Mouse (Mus musculus): ENCODE results near the gene Rcc1l. TPM values are rescaled to one million over a fixed set of nuclear protein-coding genes. Genes with fewer than 3 reads are reported as not detected.

Gene Rcc1l
- polyA plus RNA-seq, 1 experiment from 2014 or later: 29.4 TPM

GRCm38 (mm10) chr5:134169231-134169630, 7.3 kb downstream of the Rcc1l start:
- Histone ChIP-seq H3K4me1 (no peaks in the 10 kb centered on the region), H3K36me3 (peaks cover 33% of the 10 kb centered on the region), H3K4me2 (replicated peaks) (no peak overlapping the region), H3K4me3 (replicated peaks) (no peak overlapping the region), H3K27me3 (no peaks in the 10 kb centered on the region), H3K9me3 (replicated peaks) (no peaks in the 10 kb centered on the region), H3K27ac (replicated peaks) (no peak overlapping the region), H3K9ac (no peak overlapping the region)
- no peak for ATAC-seq (ENCODE audit: insufficient number of reproducible peaks, low FRiP score, low TSS enrichment, low read depth)
- WGBS: 93% methylated on average over 10 of the region's 10 CpGs

- H3K27me3 ChIP-seq: no peaks in the 10 kb centered on the region
- peaks cover 41% of the 10 kb centered on the region for H3K36me3 ChIP-seq
- H3K9me3 ChIP-seq (replicated peaks): no peaks in the 10 kb centered on the region
- no peak overlapping the region for H3K27ac ChIP-seq (replicated peaks)
- H3K4me1 ChIP-seq: no peaks in the 10 kb centered on the region
- no peak overlapping the region for H3K4me3 ChIP-seq (replicated peaks)
- ATAC-seq (ENCODE audit: insufficient number of reproducible peaks, low FRiP score, low TSS enrichment, low read depth): no peak
- no peak overlapping the region for H3K9ac ChIP-seq
- no peak overlapping the region for H3K4me2 ChIP-seq (replicated peaks)
- WGBS: 88% methylated on average over 9 of the region's 9 CpGs
Measured at GRCm38 (mm10) chr5:134168033-134168432, 8.5 kb downstream of the Rcc1l start.

DNA sequence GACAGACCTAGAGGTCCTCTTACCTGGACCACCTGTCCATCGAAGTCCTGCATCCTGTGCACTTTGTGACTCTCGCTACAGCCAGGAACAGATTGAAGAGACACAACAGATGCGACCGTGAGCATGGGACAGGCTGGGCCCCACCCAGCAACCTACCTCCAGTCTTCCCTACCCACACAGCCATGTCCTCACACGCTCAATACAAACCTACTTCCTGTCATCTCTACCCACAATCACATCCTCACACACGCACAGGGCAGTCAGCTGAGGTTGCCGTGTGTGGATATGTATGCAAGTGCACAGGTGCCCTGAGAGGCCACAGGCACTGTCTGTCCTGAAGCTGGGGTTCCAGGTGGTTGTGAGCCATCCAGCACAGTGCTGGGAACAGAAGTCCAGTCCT, 9.9 kb downstream of the Rcc1l start:
- Histone ChIP-seq H3K4me3 (replicated peaks) (no peak overlapping the region), H3K4me1 (no peaks in the 10 kb centered on the region), H3K4me2 (replicated peaks) (no peak overlapping the region), H3K9me3 (replicated peaks) (no peaks in the 10 kb centered on the region), H3K27me3 (no peaks in the 10 kb centered on the region), H3K9ac (no peak overlapping the region), H3K27ac (replicated peaks) (no peak overlapping the region), H3K36me3 (peaks cover 48% of the 10 kb centered on the region)
- no peak for ATAC-seq (ENCODE audit: insufficient number of reproducible peaks, low FRiP score, low TSS enrichment, low read depth)
- 93% methylated on average over 7 of the region's 7 CpGs for WGBS

DNA sequence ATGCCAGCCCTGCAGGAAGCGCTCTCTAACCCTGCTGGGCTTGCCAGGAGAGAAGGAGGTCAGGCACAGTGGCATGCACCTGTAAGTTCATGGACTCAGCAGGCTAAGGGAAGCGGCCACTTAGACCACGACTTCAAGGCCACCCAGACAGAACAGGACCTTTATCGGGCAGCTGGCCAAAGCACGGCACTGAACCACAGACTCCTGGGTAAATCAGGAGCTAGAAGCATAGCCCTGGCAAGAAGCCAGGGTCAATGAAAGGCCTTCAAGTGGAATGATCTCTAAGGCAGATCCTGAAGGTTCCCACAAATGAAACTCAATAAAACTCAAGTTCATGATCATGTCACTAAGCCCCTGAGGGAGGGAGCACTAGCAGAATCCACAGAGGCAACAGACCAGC, 11.9 kb downstream of the Rcc1l start:
- Histone ChIP-seq H3K9me3 (replicated peaks) (no peaks in the 10 kb centered on the region), H3K9ac (no peak overlapping the region), H3K27ac (replicated peaks) (no peak overlapping the region), H3K27me3 (no peaks in the 10 kb centered on the region), H3K36me3 (peaks cover 54% of the 10 kb centered on the region), H3K4me1 (no peaks in the 10 kb centered on the region), H3K4me3 (replicated peaks) (no peak overlapping the region), H3K4me2 (replicated peaks) (no peak overlapping the region)
- 66% methylated on average over 5 of the region's 5 CpGs for WGBS
- ATAC-seq (ENCODE audit: insufficient number of reproducible peaks, low FRiP score, low TSS enrichment, low read depth): no peak

DNA sequence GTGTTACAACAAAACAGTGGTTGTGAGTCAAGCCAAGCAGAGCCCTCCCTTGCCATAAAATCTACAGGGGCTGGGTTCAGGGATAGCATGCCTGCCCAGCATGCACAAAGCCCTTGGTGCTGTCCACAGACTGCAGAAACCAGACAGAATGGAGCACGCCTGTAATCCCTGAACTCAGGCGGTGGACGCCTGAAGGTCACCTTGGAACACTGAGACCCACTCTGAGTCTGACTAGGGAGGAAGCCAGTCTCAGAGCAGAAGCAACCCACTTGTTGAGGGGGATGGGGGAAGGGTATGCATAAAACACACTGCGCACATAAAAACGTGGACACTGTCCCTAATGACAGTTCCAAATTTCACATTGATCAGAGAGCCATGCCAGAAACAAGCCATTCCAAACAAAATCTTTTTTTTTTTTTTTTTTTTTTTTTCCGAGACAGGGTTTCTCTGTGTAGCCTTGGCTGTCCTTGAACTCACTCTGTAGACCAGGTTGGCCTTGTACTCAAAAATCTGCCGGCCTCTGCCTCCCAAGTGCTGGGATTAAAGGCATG, 20.6 kb downstream of the Rcc1l start:
- ATAC-seq (ENCODE audit: insufficient number of reproducible peaks, low FRiP score, low TSS enrichment, low read depth): no peak
- WGBS: 91% methylated on average over 7 of the region's 7 CpGs
- H3K9ac ChIP-seq: no peak overlapping the region
- H3K9me3 ChIP-seq (replicated peaks): no peaks in the 10 kb centered on the region
- H3K36me3 ChIP-seq: peaks cover 79% of the 10 kb centered on the region
- H3K4me1 ChIP-seq: no peaks in the 10 kb centered on the region
- H3K4me3 ChIP-seq (replicated peaks): no peak overlapping the region
- H3K27me3 ChIP-seq: no peaks in the 10 kb centered on the region
- no peak overlapping the region for H3K27ac ChIP-seq (replicated peaks)
- H3K4me2 ChIP-seq (replicated peaks): no peak overlapping the region

GRCm38 (mm10) chr5:134151895-134152294, 24.7 kb downstream of the Rcc1l start:
- Histone ChIP-seq H3K4me1 (no peaks in the 10 kb centered on the region), H3K9ac (no peak overlapping the region), H3K27ac (replicated peaks) (0 out of 2 replicates have a peak overlapping the region, but pooled peaks have one; percentile 30), H3K9me3 (replicated peaks) (no peaks in the 10 kb centered on the region), H3K4me2 (replicated peaks) (no peak overlapping the region), H3K36me3 (peaks cover 70% of the 10 kb centered on the region), H3K4me3 (replicated peaks) (no peak overlapping the region), H3K27me3 (no peaks in the 10 kb centered on the region)
- WGBS: 83% methylated on average over 11 of the region's 11 CpGs
- no peak for ATAC-seq (ENCODE audit: insufficient number of reproducible peaks, low FRiP score, low TSS enrichment, low read depth)

GRCm38 (mm10) chr5:134148153-134148552, 28.4 kb downstream of the Rcc1l start:
- H3K4me1 ChIP-seq: no peaks in the 10 kb centered on the region
- peaks cover 45% of the 10 kb centered on the region for H3K36me3 ChIP-seq
- H3K27me3 ChIP-seq: no peaks in the 10 kb centered on the region
- H3K9ac ChIP-seq: no peak overlapping the region
- WGBS: 91% methylated on average over 4 of the region's 4 CpGs
- no peak for ATAC-seq (ENCODE audit: insufficient number of reproducible peaks, low FRiP score, low TSS enrichment, low read depth)
- no peak overlapping the region for H3K4me2 ChIP-seq (replicated peaks)
- H3K4me3 ChIP-seq (replicated peaks): no peak overlapping the region
- no peaks in the 10 kb centered on the region for H3K9me3 ChIP-seq (replicated peaks)
- no peak overlapping the region for H3K27ac ChIP-seq (replicated peaks)

DNA sequence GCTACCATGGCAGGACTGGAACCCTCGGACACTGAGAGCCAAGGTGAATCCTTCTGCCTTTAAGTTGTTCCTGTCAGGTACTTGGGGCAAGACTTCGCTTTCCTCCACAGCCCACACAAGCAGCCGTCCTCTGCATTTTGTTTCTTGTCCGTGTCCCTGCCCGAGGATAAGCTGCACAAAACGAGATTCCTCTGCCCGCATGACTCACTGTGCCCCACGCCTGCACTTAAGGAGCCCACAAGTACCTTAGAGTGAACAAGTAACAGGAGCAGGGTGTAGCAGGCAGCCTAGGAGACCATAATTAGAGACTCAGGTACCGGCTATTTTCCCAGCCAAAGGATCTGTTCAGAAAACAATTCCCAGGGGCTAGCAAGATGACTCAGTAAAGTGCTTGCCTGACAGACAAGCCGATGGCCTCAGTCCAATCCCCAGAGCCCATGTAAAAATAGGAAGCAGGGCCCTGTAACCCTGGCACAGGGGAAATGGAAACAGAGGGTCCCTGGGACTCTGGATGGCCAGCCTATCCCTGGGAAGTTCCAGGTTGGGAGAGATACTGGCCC, 29.3 kb downstream of the Rcc1l start:
- H3K36me3 ChIP-seq: peaks cover 38% of the 10 kb centered on the region
- H3K27me3 ChIP-seq: no peaks in the 10 kb centered on the region
- H3K4me1 ChIP-seq: no peaks in the 10 kb centered on the region
- H3K9me3 ChIP-seq (replicated peaks): no peaks in the 10 kb centered on the region
- no peak overlapping the region for H3K4me2 ChIP-seq (replicated peaks)
- no peak overlapping the region for H3K9ac ChIP-seq
- H3K27ac ChIP-seq (replicated peaks): no peak overlapping the region
- WGBS: 70% methylated on average over 10 of the region's 10 CpGs
- H3K4me3 ChIP-seq (replicated peaks): no peak overlapping the region
- ATAC-seq (ENCODE audit: insufficient number of reproducible peaks, low FRiP score, low TSS enrichment, low read depth): no peak

- Histone ChIP-seq H3K4me3 (replicated peaks) (no peak overlapping the region), H3K27ac (replicated peaks) (no peak overlapping the region), H3K27me3 (no peaks in the 10 kb centered on the region), H3K4me1 (no peaks in the 10 kb centered on the region), H3K9me3 (replicated peaks) (no peaks in the 10 kb centered on the region), H3K9ac (no peak overlapping the region), H3K4me2 (replicated peaks) (no peak overlapping the region), H3K36me3 (peaks cover 24% of the 10 kb centered on the region)
- 93% methylated on average over 8 of the region's 8 CpGs for WGBS
- no peak for ATAC-seq (ENCODE audit: insufficient number of reproducible peaks, low FRiP score, low TSS enrichment, low read depth)
Measured at GRCm38 (mm10) chr5:134144986-134145385, 31.6 kb downstream of the Rcc1l start.

DNA sequence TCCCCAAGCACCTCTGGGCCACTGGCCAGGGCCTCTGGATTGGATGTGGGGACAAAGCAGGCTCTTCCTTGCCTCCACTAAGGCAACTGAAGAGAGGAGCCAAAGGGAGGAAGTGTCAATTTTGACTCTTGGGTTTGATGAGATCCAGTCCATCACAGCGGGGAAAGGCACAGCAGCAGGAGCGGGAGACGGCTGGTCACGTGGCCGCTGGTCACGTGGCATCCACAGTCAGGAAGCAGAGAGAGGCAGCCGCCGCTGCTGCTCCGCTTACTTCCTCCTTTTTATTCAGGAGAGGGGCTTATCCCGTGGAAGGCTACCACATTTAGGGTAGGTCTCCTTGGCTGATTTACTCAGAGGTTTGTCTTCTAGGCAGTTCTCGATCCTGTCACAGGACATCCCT, 34.2 kb downstream of the Rcc1l start:
- Histone ChIP-seq H3K4me2 (replicated peaks) (no peak overlapping the region), H3K4me1 (no peaks in the 10 kb centered on the region), H3K27ac (replicated peaks) (no peak overlapping the region), H3K9ac (no peak overlapping the region), H3K9me3 (replicated peaks) (no peaks in the 10 kb centered on the region), H3K36me3 (0 out of 2 replicates have a peak, but pooled peaks cover 10% of the 10 kb centered on the region), H3K4me3 (replicated peaks) (no peak overlapping the region), H3K27me3 (no peaks in the 10 kb centered on the region)
- no peak for ATAC-seq (ENCODE audit: insufficient number of reproducible peaks, low FRiP score, low TSS enrichment, low read depth)
- WGBS: 84% methylated on average over 11 of the region's 11 CpGs

- 63% methylated on average over 7 of the region's 7 CpGs for WGBS
- H3K9ac ChIP-seq: no peak overlapping the region
- H3K36me3 ChIP-seq: peaks cover 21% of the 10 kb centered on the region; the same call in 1 of the 2 replicates
Measured at GRCm38 (mm10) chr5:134141236-134141635, 35.3 kb downstream of the Rcc1l start.

GRCm38 (mm10) chr5:134139429-134139828, 37.1 kb downstream of the Rcc1l start:
- H3K27ac ChIP-seq (replicated peaks): no peak overlapping the region
- H3K27me3 ChIP-seq: no peaks in the 10 kb centered on the region
- ATAC-seq (ENCODE audit: insufficient number of reproducible peaks, low FRiP score, low TSS enrichment, low read depth): no peak
- peaks cover 35% of the 10 kb centered on the region; the same call in 1 of the 2 replicates for H3K36me3 ChIP-seq
- 84% methylated on average over 6 of the region's 6 CpGs for WGBS
- H3K4me3 ChIP-seq (replicated peaks): no peak overlapping the region
- H3K4me1 ChIP-seq: no peaks in the 10 kb centered on the region
- no peak overlapping the region for H3K4me2 ChIP-seq (replicated peaks)
- no peaks in the 10 kb centered on the region for H3K9me3 ChIP-seq (replicated peaks)
- H3K9ac ChIP-seq: no peak overlapping the region

More at GRCm38 (mm10) chr5:134141236-134141635, 35.3 kb downstream of the Rcc1l start:
- H3K9me3 ChIP-seq (replicated peaks): no peaks in the 10 kb centered on the region
- H3K4me2 ChIP-seq (replicated peaks): no peak overlapping the region
- H3K27ac ChIP-seq (replicated peaks): no peak overlapping the region
- no peak for ATAC-seq (ENCODE audit: insufficient number of reproducible peaks, low FRiP score, low TSS enrichment, low read depth)
- no peak overlapping the region for H3K4me3 ChIP-seq (replicated peaks)
- no peaks in the 10 kb centered on the region for H3K4me1 ChIP-seq
- no peaks in the 10 kb centered on the region for H3K27me3 ChIP-seq

All from embryonic facial prominence, embryonic 15.5 days (tissue).